Mouse (Mus musculus): ENCODE data around the gene Ift20. TPM values are rescaled to one million over a fixed set of nuclear protein-coding genes. Genes with fewer than 3 reads are reported as not detected.

Ift20 gene
- total and polyA plus RNA-seq, 3 experiments = 37.6 to 40.6 (median 39.4) TPM

DNA sequence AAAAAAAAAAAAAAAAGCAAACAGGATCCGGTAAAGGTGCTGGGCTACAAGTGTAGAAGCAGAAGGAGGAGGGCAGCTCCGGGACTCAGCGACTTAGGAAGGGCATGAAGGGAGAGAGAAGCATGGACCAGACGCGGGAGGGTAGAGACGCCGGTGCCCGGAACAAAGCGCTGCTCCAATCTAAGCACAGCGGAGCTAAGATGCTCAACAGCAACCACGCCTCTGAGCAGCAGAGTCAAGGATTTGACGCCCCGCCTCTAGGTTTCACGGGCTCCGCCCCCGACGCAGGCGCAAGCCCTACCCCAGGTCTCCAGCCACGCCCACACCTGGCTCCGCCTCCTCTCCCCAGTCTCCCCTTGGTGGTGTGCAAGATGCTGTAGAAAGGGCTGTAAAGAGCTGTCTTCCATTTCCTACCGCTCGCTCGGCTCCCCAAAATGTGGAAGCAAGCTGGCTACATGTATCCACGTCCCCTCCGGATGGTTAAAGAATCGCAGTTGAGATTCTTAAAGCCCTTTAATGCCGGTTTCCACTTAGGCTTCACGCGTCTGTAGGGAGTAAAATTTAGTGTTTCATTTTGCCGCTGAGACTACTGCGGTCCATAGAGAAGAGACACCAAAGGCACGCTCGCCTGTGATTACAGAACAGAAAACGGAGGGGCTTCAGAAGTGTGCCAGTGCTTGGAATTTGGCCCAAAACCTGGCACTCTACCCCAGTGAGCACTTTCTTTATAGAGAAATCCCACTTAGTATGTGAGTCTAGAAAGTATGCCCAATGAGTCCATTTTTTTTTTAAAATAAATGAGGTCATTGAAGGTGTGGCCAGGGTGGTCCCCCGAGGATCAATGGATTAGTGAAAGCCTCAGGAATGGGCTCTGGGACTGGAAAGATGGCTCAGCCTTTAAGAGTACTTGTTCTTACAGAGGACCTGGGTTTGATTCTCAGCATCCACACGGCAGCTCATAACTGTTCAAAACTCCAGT lies 38.3 kb upstream of the Ift20 start, which contains the start of gene Sarm1:
Gene Sarm1 (minus strand): TSS at position 211 of the 979 bp plus-strand sequence.
- WGBS = 4% methylated on average over 36 of the region's 36 CpGs
- peak within 1 kb of the TSS; percentile 48 for H3K27ac ChIP-seq
- H3K4me1 ChIP-seq (ENCODE audit: control insufficient read depth, insufficient read depth, low read length) = no peaks in the 10 kb centered on the region
- H3K4me3 ChIP-seq = peak within 1 kb of the TSS; percentile 54
- DNase-seq = peak; percentile 93
- intact Hi-C loops (cut with DNase I) = no loop called here
- peaks cover 7% of the 10 kb centered on the region for H3K27me3 ChIP-seq (ENCODE audit: control insufficient read depth, insufficient read depth, low read length)
- H3K9ac ChIP-seq (ENCODE audit: low read depth, low read length) = peak within 1 kb of the TSS; percentile 47; the same call in 1 of the 2 replicates
- H3K79me2 ChIP-seq (replicated peaks; ENCODE audit: control insufficient read depth, insufficient read depth, low read length) = no peaks in the 10 kb centered on the region
- TF ChIP-seq CTCF (IDR thresholded peaks at IDR 0.05) (0 out of 2 replicates have a peak, but pooled peaks have one; percentile 11), EP300 (IDR thresholded peaks at IDR 0.05; ENCODE audit: insufficient read depth, low read depth, low read length) (no peak), POLR2A (IDR thresholded peaks at IDR 0.05; ENCODE audit: insufficient read depth, low read depth, low read length) (peak; percentile 70)
- H3K36me3 ChIP-seq (ENCODE audit: control insufficient read depth, insufficient read depth, low read length) = no peaks in the 10 kb centered on the region

DNA sequence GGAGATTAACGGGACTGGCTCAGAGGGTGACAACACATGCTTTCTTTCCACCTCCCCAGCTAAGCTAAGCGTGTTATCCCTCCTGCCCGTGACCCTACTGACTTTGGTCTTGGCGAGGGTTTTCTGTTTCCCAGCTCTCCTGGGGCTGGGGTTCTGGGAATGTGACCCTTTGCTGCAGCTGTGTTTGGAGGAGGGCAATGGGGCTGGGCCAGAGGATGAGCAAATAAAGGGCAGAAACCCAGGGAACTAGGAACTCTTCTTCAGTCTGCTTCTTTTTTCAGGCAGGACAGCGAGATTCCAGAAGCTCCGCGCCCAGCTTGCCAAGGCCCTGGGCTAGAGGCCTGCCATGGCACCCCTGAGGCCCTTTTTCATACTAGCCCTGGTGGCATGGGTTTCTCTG lies 37.2 kb upstream of the Ift20 start, which contains the start of gene Vtn:
Gene Vtn (plus strand): TSS at position 88 of the 400 bp plus-strand sequence.
- intact Hi-C loops (cut with DNase I) = no loop called here
- 56% methylated on average over 7 of the region's 7 CpGs for WGBS
- Histone ChIP-seq H3K27me3 (ENCODE audit: control insufficient read depth, insufficient read depth, low read length) (peaks cover 6% of the 10 kb centered on the region), H3K27ac (peak within 1 kb of the TSS; percentile 51), H3K36me3 (ENCODE audit: control insufficient read depth, insufficient read depth, low read length) (no peaks in the 10 kb centered on the region), H3K9ac (ENCODE audit: low read depth, low read length) (peak within 1 kb of the TSS; percentile 27; the same call in 1 of the 2 replicates), H3K4me1 (ENCODE audit: control insufficient read depth, insufficient read depth, low read length) (no peaks in the 10 kb centered on the region), H3K4me3 (peak within 1 kb of the TSS; percentile 54), H3K79me2 (replicated peaks; ENCODE audit: control insufficient read depth, insufficient read depth, low read length) (no peaks in the 10 kb centered on the region)
- TF ChIP-seq EP300 (IDR thresholded peaks at IDR 0.05; ENCODE audit: insufficient read depth, low read depth, low read length) = 0 out of 2 replicates have a peak, but pooled peaks have one; percentile 19
- TF ChIP-seq POLR2A (IDR thresholded peaks at IDR 0.05; ENCODE audit: insufficient read depth, low read depth, low read length) = peak; percentile 57
- TF ChIP-seq CTCF (IDR thresholded peaks at IDR 0.05) = no peak
- DNase-seq = peak; percentile 55 to 58

DNA sequence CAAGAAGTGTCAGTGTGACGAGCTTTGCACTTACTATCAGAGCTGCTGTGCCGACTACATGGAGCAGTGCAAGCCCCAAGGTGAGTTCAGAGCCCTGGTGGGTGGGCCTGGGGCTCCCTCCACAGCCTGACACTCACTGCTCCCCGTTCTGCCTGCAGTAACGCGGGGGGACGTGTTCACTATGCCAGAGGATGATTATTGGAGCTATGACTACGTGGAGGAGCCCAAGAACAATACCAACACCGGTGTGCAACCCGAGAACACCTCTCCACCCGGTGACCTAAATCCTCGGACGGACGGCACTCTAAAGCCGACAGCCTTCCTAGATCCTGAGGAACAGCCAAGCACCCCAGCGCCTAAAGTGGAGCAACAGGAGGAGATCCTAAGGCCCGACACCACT lies 36.6 kb upstream of the Ift20 start:
- H3K4me3 ChIP-seq = no peak overlapping the region
- H3K27ac ChIP-seq = peak overlapping the region; percentile 51
- H3K27me3 ChIP-seq (ENCODE audit: control insufficient read depth, insufficient read depth, low read length) = peaks cover 6% of the 10 kb centered on the region
- no peaks in the 10 kb centered on the region for H3K4me1 ChIP-seq (ENCODE audit: control insufficient read depth, insufficient read depth, low read length)
- H3K9ac ChIP-seq (ENCODE audit: low read depth, low read length) = peak overlapping the region; percentile 27; the same call in 1 of the 2 replicates
- intact Hi-C loops (cut with DNase I) = no loop called here
- H3K36me3 ChIP-seq (ENCODE audit: control insufficient read depth, insufficient read depth, low read length) = no peaks in the 10 kb centered on the region
- 45% methylated on average over 16 of the region's 16 CpGs for WGBS
- no peaks in the 10 kb centered on the region for H3K79me2 ChIP-seq (replicated peaks; ENCODE audit: control insufficient read depth, insufficient read depth, low read length)
- TF ChIP-seq EP300 (IDR thresholded peaks at IDR 0.05; ENCODE audit: insufficient read depth, low read depth, low read length) = no peak
- TF ChIP-seq POLR2A (IDR thresholded peaks at IDR 0.05; ENCODE audit: insufficient read depth, low read depth, low read length) = no peak
- TF ChIP-seq CTCF (IDR thresholded peaks at IDR 0.05) = no peak
- no peak for DNase-seq

DNA sequence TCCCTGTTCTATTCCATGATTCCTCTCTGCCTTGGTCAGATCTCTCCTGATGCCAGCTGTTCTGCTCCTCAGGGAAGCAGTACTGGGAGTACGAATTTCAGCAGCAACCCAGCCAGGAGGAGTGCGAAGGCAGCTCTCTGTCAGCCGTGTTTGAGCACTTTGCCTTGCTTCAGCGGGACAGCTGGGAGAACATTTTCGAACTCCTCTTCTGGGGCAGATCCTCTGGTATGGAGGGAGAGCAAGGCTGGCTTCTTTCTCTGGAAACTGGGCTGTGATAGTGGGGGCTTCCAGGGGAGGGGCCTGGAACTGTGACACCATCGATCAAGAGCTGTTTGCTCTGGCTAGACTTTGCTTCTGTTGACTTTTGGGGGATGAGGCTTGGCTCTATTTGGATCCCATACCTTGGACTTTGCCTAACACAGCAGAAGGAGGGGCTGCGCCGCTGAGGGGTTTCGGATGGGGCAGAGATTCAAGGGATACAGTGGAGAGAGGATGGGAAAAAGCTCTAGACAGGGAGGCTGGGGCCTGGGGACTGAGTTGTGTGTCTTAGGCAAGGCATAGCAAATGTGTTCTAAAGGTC lies 35.4 kb upstream of the Ift20 start:
- no peak overlapping the region for H3K4me3 ChIP-seq
- no peaks in the 10 kb centered on the region for H3K79me2 ChIP-seq (replicated peaks; ENCODE audit: control insufficient read depth, insufficient read depth, low read length)
- H3K4me1 ChIP-seq (ENCODE audit: control insufficient read depth, insufficient read depth, low read length) = no peaks in the 10 kb centered on the region
- WGBS = 69% methylated on average over 9 of the region's 9 CpGs
- no peak for DNase-seq
- no peak overlapping the region for H3K9ac ChIP-seq (ENCODE audit: low read depth, low read length)
- intact Hi-C loops (cut with DNase I) = no loop called here
- H3K27ac ChIP-seq = no peak overlapping the region
- H3K36me3 ChIP-seq (ENCODE audit: control insufficient read depth, insufficient read depth, low read length) = no peaks in the 10 kb centered on the region
- TF ChIP-seq EP300 (IDR thresholded peaks at IDR 0.05; ENCODE audit: insufficient read depth, low read depth, low read length) (no peak), CTCF (IDR thresholded peaks at IDR 0.05) (no peak), POLR2A (IDR thresholded peaks at IDR 0.05; ENCODE audit: insufficient read depth, low read depth, low read length) (no peak)
- H3K27me3 ChIP-seq (ENCODE audit: control insufficient read depth, insufficient read depth, low read length) = peaks cover 6% of the 10 kb centered on the region

DNA sequence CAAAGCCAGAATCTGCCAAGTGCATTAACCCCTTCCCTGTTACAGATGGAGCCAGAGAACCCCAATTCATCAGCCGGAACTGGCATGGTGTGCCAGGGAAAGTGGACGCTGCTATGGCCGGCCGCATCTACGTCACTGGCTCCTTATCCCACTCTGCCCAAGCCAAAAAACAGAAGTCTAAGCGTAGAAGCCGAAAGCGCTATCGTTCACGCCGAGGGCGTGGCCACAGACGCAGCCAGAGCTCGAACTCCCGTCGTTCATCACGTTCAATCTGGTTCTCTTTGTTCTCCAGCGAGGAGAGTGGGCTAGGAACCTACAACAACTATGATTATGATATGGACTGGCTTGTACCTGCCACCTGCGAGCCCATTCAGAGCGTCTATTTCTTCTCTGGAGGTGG lies 34.6 kb upstream of the Ift20 start:
- WGBS = 74% methylated on average over 20 of the region's 20 CpGs
- H3K4me3 ChIP-seq = no peak overlapping the region
- DNase-seq = no peak
- H3K9ac ChIP-seq (ENCODE audit: low read depth, low read length) = no peak overlapping the region
- no peak overlapping the region for H3K27ac ChIP-seq
- no peaks in the 10 kb centered on the region for H3K79me2 ChIP-seq (replicated peaks; ENCODE audit: control insufficient read depth, insufficient read depth, low read length)
- no peaks in the 10 kb centered on the region for H3K4me1 ChIP-seq (ENCODE audit: control insufficient read depth, insufficient read depth, low read length)
- peaks cover 6% of the 10 kb centered on the region for H3K27me3 ChIP-seq (ENCODE audit: control insufficient read depth, insufficient read depth, low read length)
- H3K36me3 ChIP-seq (ENCODE audit: control insufficient read depth, insufficient read depth, low read length) = no peaks in the 10 kb centered on the region
- intact Hi-C loops (cut with DNase I) = no loop called here
- TF ChIP-seq CTCF (IDR thresholded peaks at IDR 0.05) (no peak), EP300 (IDR thresholded peaks at IDR 0.05; ENCODE audit: insufficient read depth, low read depth, low read length) (no peak), POLR2A (IDR thresholded peaks at IDR 0.05; ENCODE audit: insufficient read depth, low read depth, low read length) (no peak)

Data from heart, adult 2 months (tissue).